Mouse (Mus musculus) embryonic facial prominence, embryonic 11.5 days (tissue): ENCODE results near the gene Gpr87. TPM values are rescaled to one million over a fixed set of nuclear protein-coding genes. Genes with fewer than 3 reads are reported as not detected.

ENCODE experiments used
- ATAC-seq: fragments of 200-750 bp; cut with Nextera tagmentation; replicated peaks from 2 replicates; pipeline ENCODE4 v1.8.0; 2017; ENCODE audit warnings: low read depth; ENCODE audit not compliant: insufficient number of reproducible peaks, low FRiP score, low TSS enrichment
- DNase-seq: peaks from one replicate; pipeline ENCODE4 v3.0.0-alpha.2; 2015; ENCODE audit warnings: low spot score
- H3K27ac ChIP-seq: fragments of 300-500 bp; sonication (generic); replicated peaks from 2 replicates; pipeline ENCODE4 v1.5.1; 2014; ENCODE audit warnings: mild to moderate bottlenecking, low read depth, low read length, control low read depth
- H3K27me3 ChIP-seq: fragments of 300-500 bp; sonication (generic); 2 replicates; pipeline ENCODE4 v1.6.1; 2014; ENCODE audit warnings: mild to moderate bottlenecking, low read length, moderate library complexity, mixed read lengths; ENCODE audit not compliant: control insufficient read depth, insufficient read depth
- H3K36me3 ChIP-seq: fragments of 300-500 bp; sonication (generic); replicated peaks from 2 replicates; pipeline ENCODE4 v1.6.1; 2014; ENCODE audit warnings: low read depth, mild to moderate bottlenecking, low read length, moderate library complexity, mixed read lengths; ENCODE audit not compliant: control insufficient read depth, insufficient read depth
- H3K4me1 ChIP-seq: fragments of 300-500 bp; sonication (generic); 2 replicates; pipeline ENCODE4 v1.6.1; 2014; ENCODE audit warnings: low read length, mixed read lengths; ENCODE audit not compliant: control insufficient read depth, insufficient read depth
- H3K4me2 ChIP-seq: fragments of 300-500 bp; sonication (generic); 2 replicates; pipeline ENCODE4 v1.6.1; 2014; ENCODE audit warnings: low read depth, mild to moderate bottlenecking, control low read depth, low read length, moderate library complexity
- H3K4me3 ChIP-seq: fragments of 300-500 bp; sonication (generic); 2 replicates; pipeline ENCODE4 v1.5.1; 2014; ENCODE audit warnings: low read depth, low read length, control low read depth
- H3K9ac ChIP-seq: fragments of 300-500 bp; sonication (generic); replicated peaks from 2 replicates; pipeline ENCODE4 v1.6.1; 2014; ENCODE audit warnings: mild to moderate bottlenecking, control low read depth, low read length
- H3K9me3 ChIP-seq: fragments of 300-500 bp; sonication (generic); replicated peaks from 2 replicates; pipeline ENCODE4 v1.6.1; 2016; ENCODE audit warnings: mild to moderate bottlenecking, low read length, inconsistent platforms, mixed read lengths; ENCODE audit not compliant: control insufficient read depth
- WGBS: fragments of 180-500 bp; shearing (Covaris S2); extraction: QIAGEN DNeasy Blood & Tissue Kit; methylation state at CpG from one replicate; pipeline ENCODE4 v1.1.7; 2014; 5-methylcytosine and 5-hydroxymethylcytosine counted together
- polyA plus RNA-seq: library from polyadenylated mRNA; unstranded; fragments of >200 nt; fragmentation: Nextera tagmentation; extraction: Ambion mirVana; gene quantifications from 2 replicates; pipeline ENCODE4 v1.2.1, GENCODE M21; 2014

Gene Gpr87
- polyA plus RNA-seq, 1 experiment from 2014 or later, result 0.27 TPM

DNA sequence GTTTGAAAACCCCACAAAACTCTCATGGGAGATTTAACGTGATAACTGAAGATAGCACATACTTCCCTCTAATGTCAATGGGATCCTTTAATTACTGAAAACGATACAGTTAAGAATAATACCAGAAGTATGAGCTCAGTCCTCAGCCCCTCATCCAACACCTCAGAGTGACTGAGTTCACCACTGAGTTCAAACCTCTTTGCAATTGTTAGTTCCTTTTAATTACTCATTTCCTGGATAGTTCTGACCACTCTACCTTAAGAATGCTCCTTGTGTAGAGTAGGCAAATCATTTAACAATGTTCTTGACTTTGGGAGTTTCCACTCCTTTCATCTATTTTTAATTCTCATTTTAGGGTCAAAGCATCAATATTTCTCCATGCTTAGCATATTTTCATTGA lies 24.4 kb upstream of the Gpr87 start:
- Histone ChIP-seq H3K27me3 (no peaks in the 10 kb centered on the region), H3K27ac (no peak overlapping the region), H3K4me2 (no peak overlapping the region), H3K4me1 (no peaks in the 10 kb centered on the region), H3K36me3 (no peaks in the 10 kb centered on the region), H3K9me3 (no peaks in the 10 kb centered on the region), H3K9ac (no peak overlapping the region), H3K4me3 (no peak overlapping the region)
- 87% methylated on average over 2 of the region's 2 CpGs for WGBS
- no peak for DNase-seq
- no peak for ATAC-seq

DNA sequence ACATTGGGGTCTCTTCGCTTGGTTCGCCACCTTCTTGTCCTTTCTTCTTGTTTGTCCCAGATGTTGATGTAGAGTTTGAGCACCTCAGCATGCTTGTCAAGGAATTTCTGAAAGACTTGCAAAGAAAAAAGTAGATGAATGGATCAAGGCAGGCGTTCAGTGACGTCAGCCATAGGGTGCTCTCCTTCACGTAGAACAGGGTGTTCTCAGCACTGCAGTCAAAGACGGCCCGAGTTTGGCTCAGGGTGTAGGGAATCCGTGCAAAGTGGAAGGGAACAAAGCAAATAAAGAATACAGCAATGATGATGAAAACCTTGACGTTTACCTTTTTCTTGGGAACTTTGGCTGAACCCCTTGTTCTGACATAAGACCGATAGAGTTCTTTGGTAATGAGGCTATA lies 22.3 kb upstream of the Gpr87 start:
- no peaks in the 10 kb centered on the region for H3K36me3 ChIP-seq
- no peak for ATAC-seq

DNA sequence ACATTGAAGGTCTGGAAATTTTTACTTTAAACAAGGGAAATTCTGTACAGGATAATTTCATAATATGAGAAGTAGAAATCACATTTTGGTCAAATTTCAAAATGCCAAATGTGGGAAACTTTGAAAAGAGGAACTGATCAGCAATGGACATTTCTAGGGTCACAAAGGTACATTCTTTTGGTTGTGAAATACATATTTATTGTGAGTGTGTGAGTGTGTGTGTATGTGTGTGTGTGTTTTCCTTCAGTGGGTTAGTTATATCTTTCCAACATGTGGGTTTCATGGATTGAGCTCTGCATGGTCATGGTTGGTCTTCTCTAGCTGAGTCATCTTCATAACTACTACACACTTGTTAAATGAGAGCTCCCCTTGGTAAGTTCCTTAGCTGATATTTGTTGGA lies 17.5 kb upstream of the Gpr87 start:
- Histone ChIP-seq H3K9ac (no peak overlapping the region), H3K4me2 (no peak overlapping the region), H3K36me3 (no peaks in the 10 kb centered on the region), H3K27me3 (no peaks in the 10 kb centered on the region), H3K27ac (no peak overlapping the region), H3K9me3 (no peaks in the 10 kb centered on the region), H3K4me1 (no peaks in the 10 kb centered on the region), H3K4me3 (no peak overlapping the region)
- no peak for DNase-seq
- no peak for ATAC-seq

More for the DNA sequence above, 22.3 kb upstream of the Gpr87 start:
- no peak for DNase-seq
- Histone ChIP-seq H3K9me3 (no peaks in the 10 kb centered on the region), H3K4me3 (no peak overlapping the region), H3K4me1 (no peaks in the 10 kb centered on the region), H3K4me2 (no peak overlapping the region), H3K27me3 (no peaks in the 10 kb centered on the region), H3K9ac (no peak overlapping the region), H3K27ac (no peak overlapping the region)
- WGBS, result 92% methylated on average over 10 of the region's 10 CpGs

DNA sequence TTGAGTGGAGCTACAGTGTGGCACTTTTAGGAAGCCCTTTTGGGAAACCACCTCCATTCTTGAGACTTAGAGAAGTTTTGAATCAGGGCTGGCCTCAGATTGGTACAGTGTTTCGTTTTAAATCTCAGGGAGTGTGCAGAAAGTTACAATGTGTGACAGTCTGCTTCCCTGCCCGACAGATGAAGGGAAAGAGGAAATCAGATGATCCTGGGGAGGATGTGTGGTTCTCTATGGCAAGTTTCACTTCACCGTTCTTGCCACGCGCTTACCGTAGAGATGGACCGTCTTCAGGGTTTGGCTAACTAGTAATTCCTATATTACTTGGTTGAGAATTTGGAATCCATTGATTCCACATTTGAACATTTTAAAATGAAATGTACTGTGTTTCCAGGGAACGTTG lies 16.9 kb upstream of the Gpr87 start:
- DNase-seq, result no peak
- Histone ChIP-seq H3K4me1 (no peaks in the 10 kb centered on the region), H3K9ac (no peak overlapping the region), H3K4me2 (no peak overlapping the region), H3K27ac (no peak overlapping the region), H3K9me3 (no peaks in the 10 kb centered on the region), H3K4me3 (no peak overlapping the region), H3K27me3 (no peaks in the 10 kb centered on the region), H3K36me3 (no peaks in the 10 kb centered on the region)
- no peak for ATAC-seq
- WGBS, result 90% methylated on average over 8 of the region's 8 CpGs

DNA sequence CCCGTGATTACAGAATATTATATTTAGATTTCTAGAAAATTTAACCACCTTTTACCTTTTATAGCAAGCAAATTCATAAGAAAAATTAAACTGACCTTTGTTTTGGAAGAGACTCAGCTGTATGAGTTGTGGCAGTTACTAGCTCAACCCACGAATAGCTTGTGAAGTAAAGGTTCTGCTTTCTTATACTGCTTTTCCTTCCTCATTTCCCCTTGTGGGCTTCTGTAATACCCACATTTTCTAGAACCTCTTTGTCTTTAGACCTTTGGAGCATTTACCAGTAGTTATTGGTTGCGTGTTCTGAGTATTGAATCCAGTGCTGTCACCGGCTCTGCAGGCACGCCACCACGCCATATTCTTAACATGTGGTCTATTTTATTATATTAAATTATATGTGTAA lies 15.8 kb upstream of the Gpr87 start, which contains the start of gene P2ry13:
TSS of gene P2ry13 (minus strand) at position 156 of the 400 bp plus-strand sequence.
- H3K9ac ChIP-seq, result no peak within 1 kb of the TSS
- no peak within 1 kb of the TSS for H3K27ac ChIP-seq
- no peaks in the 10 kb centered on the region for H3K9me3 ChIP-seq
- H3K36me3 ChIP-seq, result no peaks in the 10 kb centered on the region
- DNase-seq, result no peak
- no peak within 1 kb of the TSS for H3K4me2 ChIP-seq
- WGBS, result 87% methylated on average over 6 of the region's 6 CpGs
- no peaks in the 10 kb centered on the region for H3K27me3 ChIP-seq
- H3K4me1 ChIP-seq, result no peaks in the 10 kb centered on the region
- no peak for ATAC-seq
- H3K4me3 ChIP-seq, result no peak within 1 kb of the TSS

DNA sequence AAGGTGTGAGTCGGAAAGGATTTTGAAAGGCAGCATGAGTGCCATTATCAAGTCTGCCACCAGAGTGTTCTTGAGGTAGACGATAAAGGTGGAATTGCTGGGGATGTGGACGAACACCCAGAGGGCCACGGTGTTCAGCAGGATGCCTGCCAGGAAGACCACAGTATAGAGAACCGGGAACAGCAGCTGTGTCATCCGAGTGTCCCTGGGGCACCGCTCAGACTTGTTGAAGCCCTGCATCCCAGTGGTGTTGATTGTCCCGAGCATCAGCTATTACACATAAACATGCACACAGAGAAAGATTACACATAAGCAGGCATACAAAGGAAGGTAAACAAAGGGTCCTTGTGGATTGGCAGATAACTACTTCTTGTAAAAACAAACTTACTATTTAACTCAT lies 15.2 kb upstream of the Gpr87 start:
- no peaks in the 10 kb centered on the region for H3K36me3 ChIP-seq
- no peak for DNase-seq
- no peak overlapping the region for H3K4me2 ChIP-seq

DNA sequence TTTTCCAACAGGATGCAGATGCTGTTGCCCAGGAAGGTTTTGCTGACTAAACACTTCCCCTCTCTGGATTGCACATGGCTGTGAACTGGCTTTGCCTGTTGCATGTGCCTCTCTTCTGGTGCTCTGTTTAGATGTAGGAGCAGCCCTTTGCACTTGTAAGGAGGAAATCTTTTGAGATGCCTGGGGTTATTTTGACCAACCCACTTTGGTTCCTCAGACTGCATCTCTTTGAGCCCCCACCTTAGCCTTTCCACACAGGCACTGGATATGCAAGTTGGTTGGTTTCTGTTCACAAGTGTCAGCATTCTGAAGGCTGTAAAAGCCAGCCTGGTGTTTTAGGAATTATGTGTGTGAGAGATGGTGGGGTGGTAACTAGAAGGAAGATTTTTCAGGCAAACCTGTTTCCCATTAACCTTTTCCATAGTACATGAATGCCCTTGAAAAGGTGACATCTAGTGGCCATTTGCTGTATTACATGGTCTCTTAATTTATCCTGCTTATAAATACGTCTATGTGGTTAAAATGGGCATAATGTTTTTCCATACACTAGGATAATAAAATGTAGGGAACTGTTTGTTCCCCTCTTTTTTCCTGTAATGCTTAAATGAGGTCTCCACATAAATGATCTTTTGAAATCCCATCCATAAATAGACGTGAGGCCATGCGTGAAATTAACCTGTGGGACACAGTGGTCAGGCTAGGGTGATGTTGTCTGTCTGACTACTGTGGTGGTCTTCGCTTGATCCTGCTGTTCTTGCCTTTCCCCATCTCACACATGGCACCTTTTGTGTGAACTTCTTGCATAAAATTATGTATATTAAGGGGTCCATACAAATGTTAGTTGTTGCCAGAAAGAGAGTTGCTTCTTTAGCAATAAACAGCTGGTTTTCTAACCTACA lies 14.0 kb upstream of the Gpr87 start:
- Histone ChIP-seq H3K9me3 (no peaks in the 10 kb centered on the region), H3K4me3 (no peak overlapping the region), H3K36me3 (no peaks in the 10 kb centered on the region), H3K9ac (no peak overlapping the region), H3K27ac (no peak overlapping the region), H3K27me3 (no peaks in the 10 kb centered on the region), H3K4me2 (no peak overlapping the region), H3K4me1 (no peaks in the 10 kb centered on the region)
- DNase-seq, result peak; percentile 94
- ATAC-seq, result 0 out of 2 replicates have a peak, but pooled peaks have one; percentile 72
- 65% methylated on average over 4 of the region's 4 CpGs for WGBS

More for the DNA sequence above, 15.2 kb upstream of the Gpr87 start:
- ATAC-seq, result no peak
- WGBS, result 63% methylated on average over 8 of the region's 8 CpGs
- Histone ChIP-seq H3K27me3 (no peaks in the 10 kb centered on the region), H3K4me3 (no peak overlapping the region), H3K4me1 (no peaks in the 10 kb centered on the region), H3K9ac (no peak overlapping the region), H3K9me3 (no peaks in the 10 kb centered on the region), H3K27ac (no peak overlapping the region)

DNA sequence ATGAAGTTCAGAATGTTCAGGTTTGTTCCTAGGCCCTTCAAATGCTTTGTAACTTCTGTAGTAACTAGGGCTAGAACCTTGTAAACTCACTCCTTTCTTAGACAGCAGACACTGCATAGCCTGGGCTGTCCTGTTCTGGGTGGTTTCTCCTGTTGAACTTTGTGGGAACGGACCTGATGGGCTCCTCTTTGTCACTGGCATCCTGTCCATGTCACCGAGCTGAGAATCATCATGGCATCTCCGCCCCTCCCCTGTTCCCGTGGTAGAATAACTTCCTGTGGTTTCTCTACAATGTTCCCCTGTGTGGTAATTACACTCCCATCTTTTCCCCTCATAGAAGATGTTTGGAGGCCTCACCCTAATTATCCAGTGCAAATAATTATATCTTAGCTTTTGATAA lies 11.0 kb upstream of the Gpr87 start:
- ATAC-seq (no peak), DNase-seq (no peak)
- Histone ChIP-seq H3K4me1 (no peaks in the 10 kb centered on the region), H3K27me3 (no peaks in the 10 kb centered on the region), H3K36me3 (no peaks in the 10 kb centered on the region), H3K9me3 (no peaks in the 10 kb centered on the region), H3K27ac (no peak overlapping the region), H3K4me3 (no peak overlapping the region), H3K9ac (no peak overlapping the region), H3K4me2 (no peak overlapping the region)
- WGBS, result 77% methylated on average over 4 of the region's 4 CpGs
